Mouse (Mus musculus): Measurements from ENCODE around the gene Fry. TPM values are rescaled to one million over a fixed set of nuclear protein-coding genes. Genes with fewer than 3 reads are reported as not detected.

Gene Fry
- polyA plus RNA-seq, 1 experiment: not detected

DNA sequence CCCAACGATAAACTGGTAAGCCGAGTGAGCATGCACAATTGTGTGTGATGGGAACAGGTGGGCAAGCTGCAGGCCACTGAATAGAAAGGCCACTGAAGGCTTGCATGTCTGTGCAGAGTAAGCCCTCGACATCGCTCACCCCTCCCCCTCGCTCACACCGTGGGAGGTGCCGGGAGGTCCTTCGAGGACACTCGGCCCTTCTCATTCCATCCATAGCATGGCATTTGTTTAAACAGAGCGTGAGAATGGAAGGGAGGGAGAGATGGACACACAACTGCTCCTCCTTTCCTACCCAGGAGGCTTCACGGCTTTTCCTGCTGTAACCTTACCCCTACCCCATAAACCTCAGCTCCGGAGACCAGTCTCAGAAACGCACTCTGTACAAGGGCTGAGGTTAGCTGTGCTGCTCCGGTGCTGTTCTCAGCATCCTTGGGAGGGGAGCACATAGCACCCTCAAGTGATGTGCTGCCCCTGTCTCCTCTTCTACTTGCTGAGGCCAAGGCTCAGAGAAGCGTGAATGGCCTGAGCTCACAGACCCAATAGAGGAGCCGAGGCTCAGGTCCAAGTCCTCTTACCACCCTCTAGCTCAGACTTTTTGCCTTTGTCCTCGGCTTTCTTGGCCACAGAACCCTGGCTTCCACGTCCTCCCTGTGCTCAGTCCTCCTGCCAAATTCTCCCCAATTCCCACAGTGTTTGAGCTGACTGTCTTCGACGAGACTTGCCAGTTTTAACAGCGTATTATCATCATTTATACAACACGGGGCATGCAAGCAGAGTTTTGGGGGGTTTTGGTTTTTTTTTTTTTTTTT is 33.8 kb downstream of the Fry start:
- no peak for TF ChIP-seq GATA1 (IDR thresholded peaks at IDR 0.05; ENCODE audit: low read length)

DNA sequence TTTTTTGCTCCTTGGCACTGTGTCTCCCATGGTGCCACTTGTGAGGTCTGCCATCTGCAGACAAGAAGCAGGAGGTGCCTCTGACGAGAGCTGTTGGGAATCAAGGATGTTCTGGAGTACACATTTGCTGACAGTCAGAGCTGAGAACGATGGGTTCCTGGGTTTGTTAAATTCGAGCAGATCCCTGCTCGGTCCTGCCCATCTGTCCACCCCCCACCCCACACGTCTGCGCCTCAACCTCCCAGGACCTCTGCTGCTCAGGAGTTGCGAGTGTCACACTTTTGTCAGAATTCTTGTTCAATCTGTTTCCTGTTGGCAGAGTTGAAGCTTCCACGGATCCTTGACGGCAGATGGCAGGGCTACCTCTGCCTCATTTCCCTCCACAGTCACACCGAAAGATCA is 34.4 kb downstream of the Fry start:
- no peak for TF ChIP-seq GATA1 (IDR thresholded peaks at IDR 0.05; ENCODE audit: low read length)

DNA sequence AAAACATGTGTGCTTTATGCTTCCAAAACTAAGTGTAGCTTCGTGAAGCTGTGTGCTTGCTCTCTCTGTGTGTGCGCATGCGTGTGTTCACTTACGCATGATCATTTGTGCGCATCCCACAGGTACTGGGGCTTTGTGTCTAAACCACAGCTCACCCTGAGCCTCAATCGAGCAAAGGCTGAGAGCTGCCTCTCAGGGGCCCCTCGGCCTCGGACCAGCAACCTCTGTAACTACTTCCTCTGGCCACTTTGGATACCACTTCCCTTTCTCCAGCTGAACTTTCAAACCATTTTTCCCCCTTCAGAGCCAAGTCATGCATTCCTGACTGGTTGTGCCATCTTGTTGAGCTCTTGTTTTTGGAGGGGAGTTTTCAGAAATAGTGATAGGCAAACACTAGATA is 36.9 kb downstream of the Fry start:
- no peak for TF ChIP-seq GATA1 (IDR thresholded peaks at IDR 0.05; ENCODE audit: low read length)

DNA sequence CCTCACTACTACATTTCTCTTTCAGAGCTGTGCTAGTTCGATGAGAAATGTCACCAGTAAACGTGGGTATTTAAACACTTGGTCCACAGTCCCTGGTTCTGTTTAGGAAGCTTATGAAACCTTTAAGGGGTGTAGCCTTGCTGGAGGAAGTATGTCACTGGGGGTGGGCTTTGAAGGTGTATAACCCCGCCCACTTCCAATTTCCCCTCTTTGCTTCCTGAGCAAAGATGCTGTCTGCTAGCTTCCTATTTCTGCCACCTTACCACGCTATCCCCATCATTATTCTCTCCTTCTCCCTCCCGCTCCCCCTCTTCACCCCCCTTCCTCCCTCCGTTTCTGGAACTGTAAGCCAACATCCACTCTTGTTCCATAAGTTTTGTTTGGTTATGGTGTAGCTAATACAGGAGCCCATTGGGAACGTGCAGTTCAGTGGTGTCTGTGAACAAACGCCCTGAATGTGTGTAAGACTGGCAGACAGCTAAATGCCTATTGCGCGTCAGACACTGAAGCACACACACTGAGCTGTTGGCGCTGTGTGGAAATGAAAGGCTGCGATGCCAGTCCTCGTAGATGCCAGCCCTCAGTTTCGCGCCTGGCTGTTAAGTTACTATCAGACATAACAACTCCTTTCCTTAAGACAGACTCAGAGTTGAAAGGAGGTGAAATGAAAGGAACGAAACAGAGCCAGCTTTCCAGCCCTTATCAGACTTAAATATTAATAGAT is 37.8 kb downstream of the Fry start:
- TF ChIP-seq GATA1 (IDR thresholded peaks at IDR 0.05; ENCODE audit: low read length): no peak

DNA sequence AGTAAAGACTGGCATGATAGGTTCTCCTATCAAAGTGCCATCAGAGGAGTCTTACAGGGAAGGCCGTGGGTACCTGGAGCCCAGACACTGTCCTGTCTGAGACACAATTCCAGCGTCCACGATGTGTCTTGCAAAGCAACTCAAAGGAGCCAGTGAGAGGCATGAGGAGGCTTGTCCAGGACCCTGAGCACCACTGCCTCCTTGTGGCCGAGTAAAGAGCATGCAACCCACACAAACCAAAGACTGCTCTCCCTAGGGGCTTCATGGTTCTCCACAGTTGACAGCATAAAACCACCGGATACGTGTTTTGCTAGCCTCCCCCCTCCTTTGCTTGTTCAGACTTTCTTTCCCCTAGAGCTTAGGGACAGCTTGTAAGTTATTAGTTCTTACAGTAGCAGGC is 39.2 kb downstream of the Fry start:
- no peak for TF ChIP-seq GATA1 (IDR thresholded peaks at IDR 0.05; ENCODE audit: low read length)

DNA sequence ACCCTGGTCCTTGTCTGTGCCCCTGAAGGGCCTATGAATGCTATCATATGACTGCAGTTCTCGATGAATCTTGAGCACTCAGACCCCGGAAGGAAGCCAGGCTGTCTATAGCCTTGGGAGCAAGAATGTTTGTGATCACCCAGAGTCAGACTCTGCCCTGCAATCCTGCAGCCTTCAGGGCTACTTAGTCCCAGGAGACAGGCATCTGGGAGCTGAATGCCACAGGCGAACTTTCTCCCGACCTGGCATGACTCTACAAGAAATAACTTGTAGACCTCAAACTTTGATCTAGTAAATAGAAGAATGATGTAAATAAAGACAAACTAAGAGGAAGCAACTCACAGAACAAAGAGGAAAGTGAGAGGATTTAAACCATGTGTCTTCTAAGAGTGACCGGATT is 40.7 kb downstream of the Fry start:
- no peak for TF ChIP-seq GATA1 (IDR thresholded peaks at IDR 0.05; ENCODE audit: low read length)

DNA sequence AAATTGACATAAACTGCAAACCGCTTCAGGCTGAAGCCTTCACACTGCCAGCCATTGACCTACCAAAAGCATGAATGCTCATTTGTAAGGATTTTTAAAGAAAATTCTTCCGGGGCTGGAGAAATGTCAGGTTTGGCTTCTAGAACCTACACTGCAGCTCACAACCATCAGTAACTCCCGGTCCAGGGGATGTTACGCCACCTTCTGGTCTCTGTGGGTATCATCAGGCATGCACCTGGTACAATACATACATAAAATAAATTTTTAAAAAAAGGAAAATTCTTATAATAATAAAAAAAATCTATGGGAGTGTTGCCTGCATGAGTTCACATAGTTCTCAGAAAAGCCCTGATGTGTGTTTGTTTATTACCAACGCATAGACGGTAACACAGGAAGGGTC is 42.7 kb downstream of the Fry start:
- TF ChIP-seq GATA1 (IDR thresholded peaks at IDR 0.05; ENCODE audit: low read length): no peak

DNA sequence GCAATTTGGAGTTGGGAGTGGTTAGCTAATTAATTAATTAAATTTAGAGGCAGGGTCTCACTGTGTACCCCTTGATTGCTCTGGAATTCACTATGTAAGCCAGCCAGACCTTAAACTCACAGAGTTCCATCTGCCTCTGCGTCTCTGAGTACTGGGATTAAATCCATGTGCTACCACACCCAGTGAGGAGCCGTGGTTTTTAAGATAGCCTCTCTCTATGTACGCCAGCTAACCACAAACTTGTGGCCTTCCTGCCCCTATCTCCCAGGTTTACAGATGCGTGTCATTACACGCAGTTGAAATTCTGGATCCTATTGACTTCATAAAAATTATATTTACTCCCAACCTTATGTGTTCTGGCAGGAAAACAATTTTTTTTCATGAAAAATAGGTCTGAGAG is 43.5 kb downstream of the Fry start:
- TF ChIP-seq GATA1 (IDR thresholded peaks at IDR 0.05; ENCODE audit: low read length): no peak

DNA sequence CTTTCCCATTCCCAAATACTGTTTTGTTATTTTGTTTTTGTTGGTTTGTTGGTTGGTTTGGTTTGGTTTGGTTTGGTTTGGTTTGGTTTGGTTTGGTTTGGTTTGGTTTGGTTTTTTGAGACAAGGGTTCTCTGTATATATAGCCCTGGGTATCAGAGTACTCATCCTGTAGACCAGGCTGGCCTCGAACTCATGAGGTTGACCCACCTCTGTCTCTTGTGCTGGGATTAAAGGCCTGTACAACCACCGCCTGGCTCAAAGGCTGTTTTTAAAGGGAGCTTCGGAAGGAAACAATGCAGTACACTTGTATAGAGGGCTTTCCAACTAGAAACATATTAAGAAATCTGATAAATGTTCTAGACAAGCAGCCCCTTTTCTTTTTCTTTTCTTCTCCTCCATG is 46.2 kb downstream of the Fry start:
- no peak for TF ChIP-seq GATA1 (IDR thresholded peaks at IDR 0.05; ENCODE audit: low read length)

DNA sequence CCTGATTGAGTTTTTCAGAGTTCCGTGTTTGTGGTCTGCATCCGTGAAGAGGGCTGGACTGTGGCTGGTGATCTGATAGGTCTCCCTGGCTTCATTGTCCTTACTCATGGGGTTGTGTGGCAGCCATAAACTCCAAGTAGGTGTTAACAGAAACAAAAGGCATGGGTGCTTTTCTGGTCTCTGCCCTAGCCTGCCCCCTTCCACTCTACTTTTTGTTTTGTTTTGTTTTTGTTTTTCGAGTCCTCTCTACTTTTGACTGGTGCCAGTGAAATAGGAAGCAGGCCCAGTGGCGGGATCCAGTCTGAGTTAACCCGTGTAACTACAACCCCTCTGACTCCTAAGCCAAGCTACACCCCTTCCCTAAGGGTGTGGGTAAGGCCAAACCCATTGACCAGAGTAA is 48.4 kb downstream of the Fry start:
- TF ChIP-seq GATA1 (IDR thresholded peaks at IDR 0.05; ENCODE audit: low read length): no peak

DNA sequence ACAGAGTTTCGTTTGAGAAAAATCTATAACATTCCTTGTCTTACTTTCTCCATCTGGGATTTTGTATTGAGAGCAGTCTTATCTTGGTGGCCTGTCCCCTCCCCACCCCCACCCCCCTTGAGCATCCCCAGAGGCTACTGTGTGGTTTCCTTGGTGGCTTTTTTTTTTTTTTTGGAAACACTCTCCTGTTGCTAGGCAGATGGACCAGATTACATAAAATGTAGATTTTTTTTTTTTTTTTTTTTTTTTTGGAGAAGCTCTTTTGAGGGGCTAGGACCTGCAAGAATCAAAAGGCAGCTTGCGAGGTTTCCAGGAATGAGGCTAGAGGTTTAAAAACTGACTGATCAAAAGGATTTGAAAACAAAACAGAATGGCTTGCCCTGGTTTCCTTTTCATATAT is 48.8 kb downstream of the Fry start:
- TF ChIP-seq GATA1 (IDR thresholded peaks at IDR 0.05; ENCODE audit: low read length): no peak

DNA sequence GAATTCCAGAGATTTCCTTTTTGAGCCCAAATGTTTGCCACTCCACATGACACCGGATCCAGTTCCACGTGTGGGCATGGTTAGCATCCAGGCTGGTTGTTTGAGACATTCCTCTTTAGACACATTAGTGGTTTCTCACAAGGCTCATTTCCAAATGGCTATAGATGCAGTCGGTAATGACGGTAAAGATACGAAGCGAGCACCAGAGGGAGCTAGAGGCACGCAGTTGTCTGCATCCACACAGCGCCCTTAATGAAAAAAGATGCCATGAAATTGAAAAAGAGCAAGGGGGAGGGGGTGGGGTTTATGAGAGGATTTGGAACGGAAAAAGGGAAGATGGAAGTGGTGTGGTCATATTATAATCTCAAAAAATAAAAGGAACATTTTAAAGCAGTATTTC is 50.3 kb downstream of the Fry start:
- TF ChIP-seq GATA1 (IDR thresholded peaks at IDR 0.05; ENCODE audit: low read length): no peak

DNA sequence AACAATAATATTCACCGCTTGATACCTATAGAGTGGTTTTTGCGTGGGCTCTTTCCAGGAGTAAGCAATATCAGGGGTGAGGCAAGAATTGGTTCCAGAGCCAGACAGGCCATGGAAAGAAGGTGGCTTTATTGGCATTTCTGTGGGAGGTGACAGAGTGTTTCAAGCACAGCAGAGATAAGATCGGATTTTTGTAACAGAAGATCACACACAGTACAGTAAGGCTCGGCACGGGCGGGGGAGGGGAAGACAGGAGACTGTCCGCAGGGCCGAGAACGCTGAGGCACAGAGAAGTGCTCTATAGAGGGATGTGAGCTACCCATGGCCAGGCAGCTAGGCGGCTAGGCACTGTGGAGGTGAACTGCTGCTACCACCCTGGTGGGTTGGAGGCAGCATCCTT is 53.1 kb downstream of the Fry start:
- TF ChIP-seq GATA1 (IDR thresholded peaks at IDR 0.05; ENCODE audit: low read length): no peak

DNA sequence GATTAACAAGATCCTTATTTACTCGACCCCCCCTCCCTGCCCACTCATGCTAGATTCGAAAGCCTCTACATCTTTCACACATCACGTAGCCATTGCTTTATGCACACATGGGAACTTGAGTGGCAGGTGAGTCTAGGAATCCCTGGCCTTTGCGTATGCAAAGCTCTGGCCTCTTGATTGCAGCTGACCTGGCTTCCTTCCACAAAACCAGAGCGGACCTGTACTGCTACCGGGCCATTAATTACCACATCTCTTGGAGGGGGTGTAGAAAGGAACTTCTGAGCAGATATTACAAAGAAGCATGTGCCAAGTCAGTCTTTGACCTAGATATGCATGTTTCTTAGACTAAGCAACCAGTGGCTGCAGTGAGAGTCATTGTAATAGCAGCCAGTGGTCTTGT is 55.4 kb downstream of the Fry start:
- TF ChIP-seq GATA1 (IDR thresholded peaks at IDR 0.05; ENCODE audit: low read length): no peak

DNA sequence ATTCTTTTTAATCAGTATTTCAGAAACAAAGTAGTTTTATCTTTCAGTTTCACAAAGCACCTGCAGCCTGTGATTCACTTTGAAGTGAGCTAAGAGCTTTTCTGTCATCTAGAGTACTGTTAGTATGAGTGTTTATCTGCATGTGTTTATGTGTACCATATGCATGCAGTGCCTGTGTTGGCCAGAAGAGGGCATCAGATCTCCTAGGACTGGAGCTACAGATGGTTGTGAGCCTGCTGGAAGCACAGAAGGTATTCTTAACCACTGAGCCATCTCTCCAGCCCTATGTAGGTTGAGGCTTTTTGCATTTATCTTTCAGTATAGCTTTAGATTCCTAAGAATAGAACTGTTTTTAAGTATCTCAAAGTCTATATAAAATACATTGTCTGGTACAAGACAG is 56.5 kb downstream of the Fry start:
- no peak for TF ChIP-seq GATA1 (IDR thresholded peaks at IDR 0.05; ENCODE audit: low read length)

DNA sequence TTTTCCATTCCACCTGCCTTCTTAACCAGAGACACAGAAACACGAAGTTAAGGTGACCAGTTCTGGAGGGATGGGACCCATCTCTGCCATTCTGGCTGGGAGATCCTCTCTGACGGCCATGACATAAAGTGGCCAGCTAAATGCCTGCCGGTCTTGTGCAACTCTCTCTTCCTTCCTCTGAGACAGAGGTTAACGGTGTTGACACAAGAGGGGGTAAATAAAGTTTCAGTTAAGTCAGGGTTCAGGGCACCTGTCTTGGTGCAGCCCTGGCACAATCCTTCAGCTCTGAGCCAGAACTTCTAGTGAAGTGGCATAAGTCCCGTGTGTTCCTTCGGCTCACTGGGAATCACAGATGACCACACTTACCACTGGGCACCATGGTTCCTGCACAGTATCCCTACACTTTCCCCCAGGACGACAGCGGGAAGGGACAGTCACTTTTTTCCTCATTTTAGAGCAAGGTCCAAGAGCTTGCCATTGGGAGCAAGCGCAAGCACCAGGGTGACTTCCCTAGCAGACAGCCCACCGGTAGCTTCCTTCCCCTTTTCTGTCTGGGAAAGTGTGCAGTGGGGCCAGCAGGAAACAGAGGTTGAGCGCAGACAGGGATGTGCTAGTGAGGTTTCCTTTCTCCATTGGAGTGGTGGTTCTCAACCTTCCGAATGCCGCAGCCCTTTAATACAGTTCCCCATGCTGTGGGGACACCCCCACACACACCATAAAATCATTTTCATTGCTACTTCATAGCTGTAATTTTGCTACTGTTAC is 58.0 kb downstream of the Fry start:
- TF ChIP-seq GATA1 (IDR thresholded peaks at IDR 0.05; ENCODE audit: low read length): no peak

All from G1E-ER4 (cell line).